ENCODE assay signal across 29 mouse cellular contexts in genomic region chr13:43027568-43027967, GRCm38 (mm10).
DNase-seq lines count a peak whose midpoint lies in the region; ATAC-seq and TF ChIP-seq lines count a peak whose summit lies in the region.
"Had no signal": no experiment of that assay in that cellular context is flagged by ENCODE, and none has a peak within 500 bp of the region (broad histone marks: within the 10 kb centered on the region; RNA-seq: fewer than 3 reads in every experiment).

No protein-coding gene starts in this region.

- intact Hi-C loops in left cerebral cortex, postnatal 36 days (cut with DNase I), result no loop called here

- no peak overlapping the region for H3K4me2 ChIP-seq in forebrain, embryonic 11.5 days (ENCODE audit: low read depth, low read length, severe bottlenecking)
- no peak overlapping the region for H3K4me2 ChIP-seq in forebrain, postnatal 0 days (ENCODE audit: low read depth)
- H3K4me2 ChIP-seq in midbrain, embryonic 15.5 days, result no peak overlapping the region
- H3K4me2 ChIP-seq: embryonic facial prominence, embryonic 13.5 days; embryonic facial prominence, embryonic 15.5 days; forebrain, embryonic 13.5 days; forebrain, embryonic 15.5 days had no signal

- 0 out of 2 replicates have a peak, but pooled peaks have one; percentile 30 for TF ChIP-seq EP300 in ES-Bruce4 (IDR thresholded peaks at IDR 0.05; ENCODE audit: insufficient read depth, low read depth, low read length)

- DNase-seq in forebrain, embryonic 11.5 days (ENCODE audit: low spot score), result peak; percentile 55
- DNase-seq in forebrain, postnatal 0 days, result no peak
- DNase-seq in R1 (ENCODE audit: low read depth, low spot score), result peak; percentile 73
- DNase-seq in brain, embryonic 14.5 days (ENCODE audit: low read depth), result peak; percentile 30
- DNase-seq in left cerebral cortex, postnatal 36 days (ENCODE audit: low spot score in 2 of 2), result no peak
- DNase-seq: adrenal gland, adult 8-10 months; adrenal gland, postnatal 14 days; adrenal gland, postnatal 36 days; B cell, adult 2 months; cerebellum, adult 11 months; cerebellum, adult 18-20 months; cerebellum, adult 8-10 months; cerebellum, adult 9-11 months; cerebellum, postnatal 14 days; cerebellum, postnatal 36 days; embryo, embryonic 11 days had no signal

- no peaks in the 10 kb centered on the region for H3K9me3 ChIP-seq in forebrain, embryonic 11.5 days (ENCODE audit: control insufficient read depth, low read length)
- no peaks in the 10 kb centered on the region for H3K9me3 ChIP-seq in forebrain, postnatal 0 days (ENCODE audit: low read length)
- no peaks in the 10 kb centered on the region for H3K9me3 ChIP-seq in ES-Bruce4 (replicated peaks; ENCODE audit: control insufficient read depth, insufficient read depth, low read length, poor library complexity, severe bottlenecking)
- H3K9me3 ChIP-seq in midbrain, embryonic 15.5 days, result 0 out of 2 replicates have a peak, but pooled peaks cover 2% of the 10 kb centered on the region
- H3K9me3 ChIP-seq: embryonic facial prominence, embryonic 13.5 days; embryonic facial prominence, embryonic 15.5 days; forebrain, embryonic 15.5 days; G1E had no signal

- WGBS in forebrain, embryonic 11.5 days, result 26% methylated on average over 1 of the region's 1 CpGs
- 47% methylated on average over 1 of the region's 1 CpGs for WGBS in forebrain, postnatal 0 days
- 53% methylated on average over 1 of the region's 1 CpGs for WGBS in midbrain, embryonic 15.5 days

- no peaks in the 10 kb centered on the region for H3K36me3 ChIP-seq in forebrain, embryonic 11.5 days (ENCODE audit: control insufficient read depth, insufficient read depth, low read length)
- no peaks in the 10 kb centered on the region for H3K36me3 ChIP-seq in forebrain, postnatal 0 days (ENCODE audit: insufficient read depth)
- no peaks in the 10 kb centered on the region for H3K36me3 ChIP-seq in ES-Bruce4 (ENCODE audit: control insufficient read depth, insufficient read depth, low read length, poor library complexity, severe bottlenecking)
- H3K36me3 ChIP-seq in midbrain, embryonic 15.5 days (replicated peaks), result no peaks in the 10 kb centered on the region
- H3K36me3 ChIP-seq: embryonic facial prominence, embryonic 13.5 days; embryonic facial prominence, embryonic 15.5 days; forebrain, embryonic 10.5 days; forebrain, embryonic 15.5 days; G1E had no signal

- no peak overlapping the region for H3K9ac ChIP-seq in forebrain, embryonic 11.5 days (ENCODE audit: low read length)
- H3K9ac ChIP-seq in forebrain, postnatal 0 days, result no peak overlapping the region
- H3K9ac ChIP-seq in ES-Bruce4 (ENCODE audit: low read depth, poor library complexity, severe bottlenecking), result no peak overlapping the region
- H3K9ac ChIP-seq in midbrain, embryonic 15.5 days, result no peak overlapping the region
- H3K9ac ChIP-seq: embryonic facial prominence, embryonic 13.5 days; embryonic facial prominence, embryonic 15.5 days; forebrain, embryonic 13.5 days; forebrain, embryonic 15.5 days had no signal

- no peaks in the 10 kb centered on the region for H3K4me1 ChIP-seq in forebrain, embryonic 11.5 days (replicated peaks; ENCODE audit: control insufficient read depth, insufficient read depth, low read length)
- H3K4me1 ChIP-seq in forebrain, postnatal 0 days (ENCODE audit: insufficient read depth), result peaks cover 3% of the 10 kb centered on the region; the same call in 1 of the 2 replicates
- H3K4me1 ChIP-seq in ES-Bruce4 (ENCODE audit: control insufficient read depth, insufficient read depth, low read length), result no peaks in the 10 kb centered on the region
- H3K4me1 ChIP-seq in midbrain, embryonic 15.5 days, result no peaks in the 10 kb centered on the region
- H3K4me1 ChIP-seq: embryonic facial prominence, embryonic 13.5 days; embryonic facial prominence, embryonic 15.5 days; forebrain, embryonic 13.5 days; forebrain, embryonic 15.5 days had no signal

- no peak for TF ChIP-seq CTCF in forebrain, postnatal 0 days (IDR thresholded peaks at IDR 0.05; ENCODE audit: low read depth)
- no peak for TF ChIP-seq CTCF in ES-Bruce4 (IDR thresholded peaks at IDR 0.05; ENCODE audit: low read depth, low read length)
- TF ChIP-seq CTCF in brain, embryonic 14.5 days (IDR thresholded peaks at IDR 0.05; ENCODE audit: borderline replicate concordance, extremely low read depth, insufficient read depth, insufficient read length), result no peak

- no peak overlapping the region for H3K27ac ChIP-seq in forebrain, embryonic 11.5 days (ENCODE audit: low read depth, low read length)
- H3K27ac ChIP-seq in forebrain, postnatal 0 days (ENCODE audit: low read depth, low read length), result no peak overlapping the region
- H3K27ac ChIP-seq in ES-Bruce4 (ENCODE audit: insufficient read depth, low read length), result no peak overlapping the region
- H3K27ac ChIP-seq in midbrain, embryonic 15.5 days, result no peak overlapping the region
- H3K27ac ChIP-seq: embryonic facial prominence, embryonic 13.5 days; embryonic facial prominence, embryonic 15.5 days; forebrain, embryonic 10.5 days; forebrain, embryonic 13.5 days; forebrain, embryonic 15.5 days had no signal

- peaks cover 2% of the 10 kb centered on the region; the same call in 1 of the 2 replicates for H3K27me3 ChIP-seq in forebrain, embryonic 11.5 days (ENCODE audit: control insufficient read depth, insufficient read depth, low read length)
- no peaks in the 10 kb centered on the region for H3K27me3 ChIP-seq in forebrain, postnatal 0 days (ENCODE audit: insufficient read depth, low read length)
- no peaks in the 10 kb centered on the region for H3K27me3 ChIP-seq in ES-Bruce4 (ENCODE audit: control insufficient read depth, insufficient read depth, low read length, poor library complexity, severe bottlenecking)
- H3K27me3 ChIP-seq in midbrain, embryonic 15.5 days (replicated peaks), result no peaks in the 10 kb centered on the region; the same call in 1 of the 2 replicates
- H3K27me3 ChIP-seq: CH12.LX; embryonic facial prominence, embryonic 13.5 days; embryonic facial prominence, embryonic 15.5 days; forebrain, embryonic 13.5 days; forebrain, embryonic 15.5 days; Patski had no signal

- no peak for ATAC-seq in forebrain, embryonic 11.5 days (replicated peaks; ENCODE audit: low FRiP score)
- ATAC-seq in forebrain, postnatal 0 days, result no peak
- no peak for ATAC-seq in midbrain, embryonic 15.5 days (replicated peaks)
- ATAC-seq: activated CD4-positive, CD25-positive, alpha-beta regulatory T cell, adult 4 months; CD4-positive, CD25-positive, alpha-beta regulatory T cell, adult 4 months; forebrain, embryonic 13.5 days; forebrain, embryonic 15.5 days; Patski had no signal

- no peak overlapping the region for H3K4me3 ChIP-seq in forebrain, embryonic 11.5 days (ENCODE audit: low read depth, low read length)
- H3K4me3 ChIP-seq in forebrain, postnatal 0 days (ENCODE audit: low read depth, low read length), result no peak overlapping the region
- H3K4me3 ChIP-seq in ES-Bruce4 (ENCODE audit: low read depth, low read length), result no peak overlapping the region
- no peak overlapping the region for H3K4me3 ChIP-seq in midbrain, embryonic 15.5 days
- H3K4me3 ChIP-seq: embryonic facial prominence, embryonic 13.5 days; embryonic facial prominence, embryonic 15.5 days; erythroblast, embryonic 14.5 days; forebrain, embryonic 10.5 days; forebrain, embryonic 13.5 days; forebrain, embryonic 15.5 days had no signal

- TF ChIP-seq POLR2A in ES-Bruce4 (IDR thresholded peaks at IDR 0.05; ENCODE audit: insufficient read depth, low read length), result no peak
- no peak for TF ChIP-seq POLR2A in brain, embryonic 14.5 days (IDR thresholded peaks at IDR 0.05; ENCODE audit: borderline replicate concordance, extremely low read depth, insufficient read depth, insufficient read length, poor library complexity, severe bottlenecking)

Comparison
In these comparisons a context has a peak if more than half of its experiments do, and no peak if none do; other contexts are left out.
1. DNase-seq: peak in forebrain, embryonic 11.5 days (single experiment), R1 (single experiment) and brain, embryonic 14.5 days (single experiment); none in forebrain, postnatal 0 days (single experiment) and left cerebral cortex, postnatal 36 days (0 of 2).